Mouse (Mus musculus) ES-E14 (cell line): ENCODE results near the gene Rrp8. TPM values are rescaled to one million over a fixed set of nuclear protein-coding genes. Genes with fewer than 3 reads are reported as not detected.

Source experiments
- DNase-seq: peaks from one replicate; pipeline ENCODE4 v3.0.0-alpha.2; 2013; ENCODE audit warnings: low read depth, low spot score
- H3K27ac ChIP-seq: 2 replicates; pipeline ENCODE4 v1.5.1; 2012; ENCODE audit warnings: low read depth, mild to moderate bottlenecking, low read length, moderate library complexity, mixed read lengths; ENCODE audit not compliant: poor library complexity, insufficient read depth, severe bottlenecking
- H3K36me3 ChIP-seq: 2 replicates; pipeline ENCODE4 v1.6.1; 2012; ENCODE audit warnings: mild to moderate bottlenecking, low read length, moderate library complexity, mixed read lengths; ENCODE audit not compliant: control insufficient read depth, poor library complexity, insufficient read depth, severe bottlenecking
- H3K4me1 ChIP-seq, 2 experiments: fragments of 150-350 bp in 1 of 2; sonication (generic) in 1 of 2; 2 replicates each; pipeline ENCODE4 v1.6.1; 2012; ENCODE audit warnings: low read length in 2 of 2, mild to moderate bottlenecking in 1 of 2, mixed read lengths in 1 of 2; ENCODE audit not compliant: control insufficient read depth in 2 of 2, insufficient read depth in 2 of 2, poor library complexity in 1 of 2
- H3K4me3 ChIP-seq, 2 experiments: fragments of 150-350 bp in 1 of 2; sonication (generic) in 1 of 2; 2 replicates each; pipeline ENCODE4 v1.5.1; 2012; ENCODE audit warnings: low read length in 2 of 2, low read depth in 1 of 2, mild to moderate bottlenecking in 1 of 2, mixed read lengths in 1 of 2; ENCODE audit not compliant: insufficient read depth in 1 of 2, poor library complexity in 1 of 2, severe bottlenecking in 1 of 2
- H3K9ac ChIP-seq: 2 replicates; pipeline ENCODE4 v1.6.1; 2012; ENCODE audit warnings: low read depth, mild to moderate bottlenecking, low read length, mixed read lengths; ENCODE audit not compliant: poor library complexity, insufficient read depth, severe bottlenecking
- H3K9me3 ChIP-seq: fragments of 150-350 bp; sonication (generic); 2 replicates; pipeline ENCODE4 v1.6.1; 2012; ENCODE audit warnings: low read depth, mild to moderate bottlenecking, low read length; ENCODE audit not compliant: control insufficient read depth, insufficient read depth
- CHD2 ChIP-seq: IDR thresholded peaks from 2 replicates; pipeline ENCODE4 v1.6.1; 2014; ENCODE audit warnings: mild to moderate bottlenecking, low read depth, low read length, inconsistent platforms
- HCFC1 ChIP-seq: IDR thresholded peaks from 2 replicates; pipeline ENCODE4 v1.6.1; 2012; ENCODE audit warnings: low read length, inconsistent platforms, borderline replicate concordance; ENCODE audit not compliant: insufficient read depth
- MAFK ChIP-seq: IDR thresholded peaks from 2 replicates; pipeline ENCODE4 v1.6.1; 2014; ENCODE audit warnings: mild to moderate bottlenecking, low read depth, low read length, inconsistent platforms; ENCODE audit not compliant: insufficient read depth
- ZC3H11A ChIP-seq: IDR thresholded peaks from 2 replicates; pipeline ENCODE4 v1.6.1; 2012; ENCODE audit warnings: low read depth, mild to moderate bottlenecking, inconsistent platforms, low read length, borderline replicate concordance
- ZNF384 ChIP-seq: IDR thresholded peaks from 2 replicates; pipeline ENCODE4 v1.6.1; 2012; ENCODE audit warnings: low read depth, low read length, inconsistent platforms
- in situ Hi-C, 2 experiments: fragments of 600-800 bp; cut with MboI; formaldehyde crosslinking; loops; one replicate each; pipeline ENCODE4 v1.15.1; 2025; ENCODE audit warnings: low sequenced_read_pairs in 2 of 2, inconsistent platforms in 1 of 2; ENCODE audit not compliant: unreplicated experiment in 2 of 2
- total RNA-seq: library from RNA; depleted of rRNA; stranded (reverse); fragments of 300-350 nt; gene quantifications from 2 replicates; pipeline ENCODE4 v1.2.3, GENCODE M21; 2012; rRNA removed

Rrp8 gene
- total RNA-seq, 1 experiment: 35.6 TPM

GRCm38 (mm10) chr7:105703184-105703583, 34.0 kb downstream of the Rrp8 start:
- peak overlapping the region; percentile 6 to 30; a peak in 1 of 4 replicates for H3K4me3 ChIP-seq
- in situ Hi-C loops: no loop called here
- H3K4me1 ChIP-seq: no peaks in the 10 kb centered on the region
- no peak for TF ChIP-seq CHD2
- no peak for TF ChIP-seq HCFC1
- TF ChIP-seq ZC3H11A: no peak
- TF ChIP-seq ZNF384: no peak
- no peak for TF ChIP-seq MAFK
- H3K9ac ChIP-seq: no peak overlapping the region
- no peak overlapping the region for H3K27ac ChIP-seq
- DNase-seq: no peak
- no peaks in the 10 kb centered on the region for H3K36me3 ChIP-seq
- H3K9me3 ChIP-seq: no peaks in the 10 kb centered on the region

- Histone ChIP-seq H3K27ac (no peak overlapping the region), H3K4me1 (no peaks in the 10 kb centered on the region; a peak in 1 of 4 replicates), H3K4me3 (no peak overlapping the region), H3K9me3 (no peaks in the 10 kb centered on the region), H3K36me3 (no peaks in the 10 kb centered on the region), H3K9ac (no peak overlapping the region)
- TF ChIP-seq ZC3H11A (no peak), CHD2 (no peak), HCFC1 (no peak), ZNF384 (no peak), MAFK (no peak)
- no peak for DNase-seq
- in situ Hi-C loops: no loop called here
Measured at GRCm38 (mm10) chr7:105690875-105691274, 46.3 kb downstream of the Rrp8 start.

GRCm38 (mm10) chr7:105685541-105686197, 51.5 kb downstream of the Rrp8 start:
- no peaks in the 10 kb centered on the region for H3K9me3 ChIP-seq
- no peak overlapping the region for H3K27ac ChIP-seq
- no peak overlapping the region for H3K9ac ChIP-seq
- TF ChIP-seq ZNF384 (no peak), HCFC1 (no peak), CHD2 (no peak), ZC3H11A (no peak), MAFK (no peak)
- H3K4me3 ChIP-seq: peak overlapping the region in 1 of 2 experiments; percentile 31; a peak in 1 of 4 replicates
- DNase-seq: peak; percentile 55
- H3K36me3 ChIP-seq: no peaks in the 10 kb centered on the region
- in situ Hi-C loops: no loop called here
- no peaks in the 10 kb centered on the region; a peak in 1 of 4 replicates for H3K4me1 ChIP-seq

Other genes with a start within 250 kb of the Rrp8 start
- 19.4 and 22.8 TPM in 2 replicates for gene Smpd1, start 183.0 kb downstream of the Rrp8 start, total RNA-seq
- 14.2 and 19.9 TPM in 2 replicates for gene Apbb1, start 155.7 kb downstream of the Rrp8 start, total RNA-seq
- gene Hpx, start 137.2 kb downstream of the Rrp8 start, total RNA-seq: 0.58 and 0.71 TPM in 2 replicates
- 28.5 and 29.5 TPM in 2 replicates for gene Trim3, start 103.8 kb downstream of the Rrp8 start, total RNA-seq
- gene Timm10b, start 97.3 kb downstream of the Rrp8 start, total RNA-seq: 75.4 and 85.5 TPM in 2 replicates
- gene Arfip2, start 97.0 kb downstream of the Rrp8 start, total RNA-seq: 46.5 and 62.9 TPM in 2 replicates
- 9.2 and 35.6 TPM in 2 replicates for gene Gm45799, start 96.8 kb downstream of the Rrp8 start, total RNA-seq
- 0.32 and 0.98 TPM in 2 replicates for gene Dnhd1, start 86.6 kb downstream of the Rrp8 start, total RNA-seq
- 36.9 and 61.4 TPM in 2 replicates for gene Ilk, start 793 bp downstream of the Rrp8 start, total RNA-seq
- gene Taf10, start 7.0 kb upstream of the Rrp8 start, total RNA-seq: 173 and 192 TPM in 2 replicates
- gene Tpp1, start 14.8 kb upstream of the Rrp8 start, total RNA-seq: 53.1 and 78.4 TPM in 2 replicates
- 1.5 and 3.3 TPM in 2 replicates for gene Dchs1, start 50.3 kb upstream of the Rrp8 start, total RNA-seq
- 325 and 371 TPM in 2 replicates for gene Mrpl17, start 73.7 kb upstream of the Rrp8 start, total RNA-seq
- 0.09 TPM in 1 of 2 replicates, not detected in the other for gene Gm4070, start 216.6 kb upstream of the Rrp8 start, total RNA-seq